Mouse (Mus musculus): ENCODE results near the gene Nphp4. TPM values are rescaled to one million over a fixed set of nuclear protein-coding genes. Genes with fewer than 3 reads are reported as not detected.
"Not testable (repeated sequence)": the region's sequence is repeated elsewhere in the genome, so short reads cannot be mapped to it uniquely, and the experiment has no call there.

Nphp4 gene
- polyA plus RNA-seq, 1 experiment from 2014 or later = 1.7 TPM

GRCm38 (mm10) chr4:152547886-152548663 is 71.6 kb downstream of the Nphp4 start:
- Histone ChIP-seq H3K36me3 (ENCODE audit: insufficient read depth, low read length) (no peaks in the 10 kb centered on the region), H3K27ac (no peak overlapping the region), H3K27me3 (ENCODE audit: insufficient read depth, low read length) (no peaks in the 10 kb centered on the region), H3K4me3 (replicated peaks; ENCODE audit: low read depth, low read length) (no peak overlapping the region), H3K9me3 (replicated peaks; ENCODE audit: low read length) (no peaks in the 10 kb centered on the region), H3K9ac (ENCODE audit: low read depth, low read length) (no peak overlapping the region), H3K4me2 (ENCODE audit: low read length) (no peak overlapping the region), H3K4me1 (replicated peaks; ENCODE audit: insufficient read depth, low read length) (no peaks in the 10 kb centered on the region)
- WGBS = 61% methylated on average over 37 of the region's 37 CpGs
- ATAC-seq (replicated peaks; ENCODE audit: low FRiP score, low read depth) = no peak
- DNase-seq (ENCODE audit: low spot score) = no peak
- no peak for TF ChIP-seq CTCF (IDR thresholded peaks at IDR 0.05; ENCODE audit: low read depth)

DNA sequence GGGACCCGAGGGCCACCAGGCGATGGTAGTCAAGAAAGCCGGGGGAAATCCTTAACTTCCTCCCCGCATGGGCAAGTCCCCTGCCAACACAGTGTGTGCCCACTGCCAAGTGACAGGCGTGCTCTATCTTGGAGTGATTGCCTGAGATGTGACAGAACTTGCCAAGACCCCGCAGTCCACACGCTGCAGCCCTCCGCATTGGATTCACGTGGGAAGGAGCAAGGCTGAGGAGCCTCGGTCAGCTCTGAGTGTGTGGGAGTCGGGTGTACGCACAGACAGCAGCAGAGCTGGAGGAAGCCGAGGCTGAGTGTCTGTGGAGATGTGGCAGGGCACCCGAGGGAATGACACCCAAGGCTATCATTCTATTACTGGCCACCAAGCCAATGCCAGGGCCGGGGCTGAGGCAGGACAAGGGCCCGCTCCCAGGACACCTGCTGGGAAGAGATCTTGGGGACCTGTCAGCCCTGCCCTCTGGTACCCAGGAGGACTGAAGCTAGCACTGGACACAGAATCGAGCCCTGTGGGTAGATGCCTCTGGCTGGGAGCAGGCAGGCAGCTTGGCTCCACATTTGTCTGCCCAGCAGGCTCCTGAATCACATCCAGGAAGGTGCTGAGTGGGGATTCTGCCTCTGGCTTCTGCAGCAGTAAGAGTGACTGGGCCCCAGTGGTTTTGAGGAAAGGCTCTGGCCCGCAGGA is 73.1 kb downstream of the Nphp4 start:
- no peaks in the 10 kb centered on the region for H3K27me3 ChIP-seq (ENCODE audit: insufficient read depth, low read length)
- H3K9me3 ChIP-seq (replicated peaks; ENCODE audit: low read length) = no peaks in the 10 kb centered on the region
- no peak overlapping the region for H3K9ac ChIP-seq (ENCODE audit: low read depth, low read length)
- H3K36me3 ChIP-seq (ENCODE audit: insufficient read depth, low read length) = no peaks in the 10 kb centered on the region
- ATAC-seq (replicated peaks; ENCODE audit: low FRiP score, low read depth) (no peak), DNase-seq (ENCODE audit: low spot score) (no peak)
- no peak overlapping the region for H3K4me2 ChIP-seq (ENCODE audit: low read length)
- TF ChIP-seq CTCF (IDR thresholded peaks at IDR 0.05; ENCODE audit: low read depth) = no peak
- 72% methylated on average over 18 of the region's 18 CpGs for WGBS
- no peaks in the 10 kb centered on the region for H3K4me1 ChIP-seq (replicated peaks; ENCODE audit: insufficient read depth, low read length)
- H3K27ac ChIP-seq = no peak overlapping the region
- no peak overlapping the region for H3K4me3 ChIP-seq (replicated peaks; ENCODE audit: low read depth, low read length)

DNA sequence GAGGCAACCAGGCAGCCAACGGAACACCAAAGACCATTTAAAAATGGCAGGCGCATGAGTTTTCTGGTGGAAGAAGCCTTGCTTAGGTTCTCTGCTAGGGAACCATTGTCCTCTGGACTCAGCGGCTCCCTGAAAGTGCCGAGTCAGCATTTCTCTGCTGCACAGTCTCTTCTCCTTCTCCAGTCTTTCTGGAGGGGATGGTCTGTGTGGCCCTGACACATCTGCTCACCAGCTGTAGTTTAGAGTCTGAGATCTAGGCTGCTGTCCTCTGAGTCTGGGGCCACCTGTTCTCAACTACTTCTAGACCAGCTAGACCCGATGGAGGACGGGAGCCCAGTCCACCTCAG is 73.7 kb downstream of the Nphp4 start:
- H3K4me1 ChIP-seq (replicated peaks; ENCODE audit: insufficient read depth, low read length) = no peaks in the 10 kb centered on the region
- no peak overlapping the region for H3K4me2 ChIP-seq (ENCODE audit: low read length)
- no peak for TF ChIP-seq CTCF (IDR thresholded peaks at IDR 0.05; ENCODE audit: low read depth)
- no peaks in the 10 kb centered on the region for H3K36me3 ChIP-seq (ENCODE audit: insufficient read depth, low read length)
- WGBS = 94% methylated on average over 6 of the region's 6 CpGs
- no peak overlapping the region for H3K27ac ChIP-seq
- no peak overlapping the region for H3K9ac ChIP-seq (ENCODE audit: low read depth, low read length)
- ATAC-seq (replicated peaks; ENCODE audit: low FRiP score, low read depth) (no peak), DNase-seq (ENCODE audit: low spot score) (no peak)
- H3K4me3 ChIP-seq (replicated peaks; ENCODE audit: low read depth, low read length) = no peak overlapping the region
- no peaks in the 10 kb centered on the region for H3K27me3 ChIP-seq (ENCODE audit: insufficient read depth, low read length)
- H3K9me3 ChIP-seq (replicated peaks; ENCODE audit: low read length) = no peaks in the 10 kb centered on the region

GRCm38 (mm10) chr4:152553582-152554285 is 77.2 kb downstream of the Nphp4 start:
- 88% methylated on average over 8 of the region's 8 CpGs for WGBS
- TF ChIP-seq CTCF (IDR thresholded peaks at IDR 0.05; ENCODE audit: low read depth) = no peak
- H3K27ac ChIP-seq = no peak overlapping the region
- no peak overlapping the region for H3K4me3 ChIP-seq (replicated peaks; ENCODE audit: low read depth, low read length)
- no peaks in the 10 kb centered on the region for H3K9me3 ChIP-seq (replicated peaks; ENCODE audit: low read length)
- DNase-seq (ENCODE audit: low spot score) (no peak), ATAC-seq (replicated peaks; ENCODE audit: low FRiP score, low read depth) (no peak)
- no peak overlapping the region for H3K4me2 ChIP-seq (ENCODE audit: low read length)
- H3K4me1 ChIP-seq (replicated peaks; ENCODE audit: insufficient read depth, low read length) = 0 out of 2 replicates have a peak, but pooled peaks cover 9% of the 10 kb centered on the region
- no peak overlapping the region for H3K9ac ChIP-seq (ENCODE audit: low read depth, low read length)
- no peaks in the 10 kb centered on the region for H3K36me3 ChIP-seq (ENCODE audit: insufficient read depth, low read length)
- H3K27me3 ChIP-seq (ENCODE audit: insufficient read depth, low read length) = no peaks in the 10 kb centered on the region

GRCm38 (mm10) chr4:152554421-152554820 is 77.9 kb downstream of the Nphp4 start:
- H3K4me3 ChIP-seq (replicated peaks; ENCODE audit: low read depth, low read length) = no peak overlapping the region
- no peak overlapping the region for H3K9ac ChIP-seq (ENCODE audit: low read depth, low read length)
- no peak for DNase-seq (ENCODE audit: low spot score)
- WGBS = 55% methylated on average over 18 of the region's 18 CpGs
- H3K4me1 ChIP-seq (replicated peaks; ENCODE audit: insufficient read depth, low read length) = 0 out of 2 replicates have a peak, but pooled peaks cover 9% of the 10 kb centered on the region
- H3K27me3 ChIP-seq (ENCODE audit: insufficient read depth, low read length) = no peaks in the 10 kb centered on the region
- H3K36me3 ChIP-seq (ENCODE audit: insufficient read depth, low read length) = no peaks in the 10 kb centered on the region
- H3K4me2 ChIP-seq (ENCODE audit: low read length) = no peak overlapping the region
- H3K27ac ChIP-seq = no peak overlapping the region
- no peak for ATAC-seq (replicated peaks; ENCODE audit: low FRiP score, low read depth)
- H3K9me3 ChIP-seq (replicated peaks; ENCODE audit: low read length) = no peaks in the 10 kb centered on the region
- TF ChIP-seq CTCF (IDR thresholded peaks at IDR 0.05; ENCODE audit: low read depth) = no peak

GRCm38 (mm10) chr4:152555806-152556205 is 79.3 kb downstream of the Nphp4 start:
- not testable (repeated sequence) for DNase-seq (ENCODE audit: low spot score); H3K27me3 ChIP-seq (ENCODE audit: insufficient read depth, low read length); H3K4me3 ChIP-seq (replicated peaks; ENCODE audit: low read depth, low read length); H3K36me3 ChIP-seq (ENCODE audit: insufficient read depth, low read length); H3K4me1 ChIP-seq (replicated peaks; ENCODE audit: insufficient read depth, low read length); H3K4me2 ChIP-seq (ENCODE audit: low read length); H3K9me3 ChIP-seq (replicated peaks; ENCODE audit: low read length); H3K9ac ChIP-seq (ENCODE audit: low read depth, low read length); H3K27ac ChIP-seq
- WGBS = 44% methylated on average over 3 of the region's 3 CpGs
- 0 out of 2 replicates have a peak, but pooled peaks have one; percentile 35 for ATAC-seq (replicated peaks; ENCODE audit: low FRiP score, low read depth)
